Mouse (Mus musculus) kidney, postnatal 36 days (tissue): ENCODE data around the gene Srgn.
A peak's percentile ranks its signal among the peaks of the same experiment; 100 is the strongest.
"Not testable (repeated sequence)": the region's sequence is repeated elsewhere in the genome, so short reads cannot be mapped to it uniquely, and the experiment has no call there.

Source experiments
- DNase-seq, 2 experiments: peaks; one replicate each; pipeline ENCODE4 v3.0.0; 2021 to 2022; ENCODE audit warnings: mixed read lengths in 2 of 2

Gene Srgn

GRCm38 (mm10) chr10:62520911-62521310, 6.3 kb downstream of the Srgn start:
- no peak for DNase-seq

- DNase-seq: no peak
These were observed 9.7 kb downstream of the Srgn start for GRCm38 (mm10) chr10:62517511-62517910.

GRCm38 (mm10) chr10:62512855-62513254, 14.4 kb downstream of the Srgn start:
- DNase-seq: no peak

GRCm38 (mm10) chr10:62511528-62511927, 15.7 kb downstream of the Srgn start:
- no peak for DNase-seq

- DNase-seq: no peak
These were observed 18.1 kb downstream of the Srgn start for GRCm38 (mm10) chr10:62509032-62509656.

GRCm38 (mm10) chr10:62508459-62508858, 18.8 kb downstream of the Srgn start:
- peak; percentile 58 to 76 for DNase-seq

- DNase-seq: peak; percentile 78 to 82
These were observed 19.5 kb downstream of the Srgn start for GRCm38 (mm10) chr10:62507591-62508308.

GRCm38 (mm10) chr10:62507071-62507470, 20.2 kb downstream of the Srgn start:
- DNase-seq: no peak

- DNase-seq: peak in 1 of 2 experiments; percentile 16
These were observed 21.2 kb downstream of the Srgn start for GRCm38 (mm10) chr10:62506019-62506556.

GRCm38 (mm10) chr10:62505224-62505983, 21.8 kb downstream of the Srgn start:
- no peak for DNase-seq

GRCm38 (mm10) chr10:62503836-62504628, 23.2 kb downstream of the Srgn start:
- DNase-seq: no peak

- peak; percentile 32 to 50 for DNase-seq
These were observed 23.9 kb downstream of the Srgn start for GRCm38 (mm10) chr10:62503353-62503752.

GRCm38 (mm10) chr10:62501951-62502350, 25.3 kb downstream of the Srgn start:
- DNase-seq: no peak

- DNase-seq: no peak
These were observed 26.2 kb downstream of the Srgn start for GRCm38 (mm10) chr10:62500916-62501615.

GRCm38 (mm10) chr10:62500088-62500915, 26.9 kb downstream of the Srgn start:
- DNase-seq: peak; percentile 62 to 77

GRCm38 (mm10) chr10:62491681-62492080, 35.6 kb downstream of the Srgn start:
- DNase-seq: not testable (repeated sequence)

- peak; percentile 60 to 74 for DNase-seq
These were observed 39.0 kb downstream of the Srgn start for GRCm38 (mm10) chr10:62488266-62488665.

- DNase-seq: peak; percentile 99
These were observed 40.4 kb downstream of the Srgn start, which contains the start of gene Vps26a for GRCm38 (mm10) chr10:62486618-62487415. Gene Vps26a, minus strand, starts transcription at chr10:62486805.

- DNase-seq: peak in 1 of 2 experiments; percentile 35
These were observed 41.2 kb downstream of the Srgn start for GRCm38 (mm10) chr10:62485878-62486582.
